Mouse (Mus musculus) mouse embryonic stem cell (cell line): ENCODE results near the gene Grsf1.

Experiments used
- in situ Hi-C, 2 experiments: fragments of 300-500 bp; cut with MboI; formaldehyde crosslinking; loops; 1 replicate in 1 of 2; 3 replicates in 1 of 2; pipeline ENCODE4 v1.14.3; 2019 to 2020; ENCODE audit warnings: low sequenced_read_pairs in 2 of 2, low pct_unique_long_range_greater_than_20kb in 1 of 2, mixed read lengths in 1 of 2; ENCODE audit not compliant: unreplicated experiment in 1 of 2

Grsf1 gene

DNA sequence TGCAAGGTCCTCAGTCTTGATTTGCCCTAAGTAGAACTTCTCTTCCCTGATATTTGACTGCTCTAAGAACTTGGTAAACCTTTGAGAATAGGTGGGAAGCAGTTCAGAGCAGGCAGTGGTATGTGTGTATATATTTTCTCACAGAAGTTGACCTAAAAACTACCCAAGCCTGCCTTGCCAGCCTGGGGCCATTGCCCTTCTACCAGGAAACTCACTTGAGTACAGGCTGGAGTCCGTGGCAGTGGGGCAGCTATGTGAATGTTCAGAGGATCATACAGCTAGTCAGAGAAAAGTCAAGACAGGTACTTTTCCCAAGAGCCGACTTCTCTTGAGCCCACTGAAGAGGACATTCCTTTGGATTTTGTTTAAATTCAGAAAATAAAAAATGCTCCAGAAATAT is 31.1 kb downstream of the Grsf1 start:
- in situ Hi-C loops, result no loop called here

DNA sequence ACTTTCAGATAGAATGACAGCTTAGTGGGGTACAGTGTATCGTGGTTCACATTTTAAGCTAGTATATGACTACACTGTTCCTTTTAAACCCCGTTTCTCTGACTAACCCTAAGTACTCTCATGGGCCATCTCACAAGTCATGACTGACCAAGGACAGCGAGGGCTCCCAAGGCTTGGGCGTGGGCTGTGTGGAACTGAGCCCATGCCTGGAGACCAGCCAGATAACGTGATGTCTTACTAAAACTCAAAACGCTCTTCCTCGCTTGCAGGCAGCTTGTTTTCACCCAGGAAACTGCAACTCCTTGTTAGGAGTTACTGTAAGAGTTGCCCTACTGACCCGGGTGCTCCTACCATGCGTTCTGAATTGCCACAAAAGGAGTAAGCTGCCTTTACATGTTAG is 32.5 kb downstream of the Grsf1 start:
- in situ Hi-C loops, result no loop called here

DNA sequence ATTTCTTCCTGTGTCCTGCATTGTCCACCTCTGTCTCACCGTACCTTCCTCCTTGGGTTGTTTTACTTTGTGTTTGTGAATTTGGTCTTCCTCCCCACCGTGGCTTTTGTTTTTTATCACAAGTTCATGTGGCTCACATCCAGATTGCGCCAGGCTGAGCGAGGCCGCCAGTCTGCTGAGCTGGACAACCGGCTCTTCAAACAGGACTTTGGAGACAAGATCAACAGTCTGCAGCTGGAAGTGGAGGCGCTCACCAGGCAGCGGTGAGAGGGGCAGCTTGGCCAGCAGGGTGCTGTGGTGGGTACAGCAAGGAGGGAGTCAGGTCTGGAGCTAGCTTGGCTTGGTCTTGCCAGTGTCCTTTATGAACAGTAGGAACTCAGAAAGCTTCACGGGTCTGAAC is 33.2 kb downstream of the Grsf1 start:
- in situ Hi-C loops, result no loop called here

DNA sequence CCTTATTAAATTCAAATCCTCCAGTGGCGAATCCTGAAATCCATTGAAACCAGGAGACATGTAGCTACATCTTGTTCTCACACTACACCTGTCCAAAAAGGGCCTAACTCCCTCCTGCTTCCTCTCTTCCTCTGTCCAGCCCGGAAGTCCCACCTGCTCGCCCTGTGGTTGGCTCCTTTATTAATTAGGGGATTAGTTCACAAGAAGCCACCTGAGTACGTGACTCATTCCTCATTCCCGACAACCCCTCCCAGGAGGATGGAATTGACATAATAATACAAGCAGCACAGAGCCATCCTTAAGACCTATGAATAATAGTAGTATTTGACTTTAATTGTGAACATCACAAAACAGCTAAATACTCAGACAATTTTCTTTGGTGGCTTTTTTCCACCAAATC is 41.9 kb downstream of the Grsf1 start:
- in situ Hi-C loops, result no loop called here

DNA sequence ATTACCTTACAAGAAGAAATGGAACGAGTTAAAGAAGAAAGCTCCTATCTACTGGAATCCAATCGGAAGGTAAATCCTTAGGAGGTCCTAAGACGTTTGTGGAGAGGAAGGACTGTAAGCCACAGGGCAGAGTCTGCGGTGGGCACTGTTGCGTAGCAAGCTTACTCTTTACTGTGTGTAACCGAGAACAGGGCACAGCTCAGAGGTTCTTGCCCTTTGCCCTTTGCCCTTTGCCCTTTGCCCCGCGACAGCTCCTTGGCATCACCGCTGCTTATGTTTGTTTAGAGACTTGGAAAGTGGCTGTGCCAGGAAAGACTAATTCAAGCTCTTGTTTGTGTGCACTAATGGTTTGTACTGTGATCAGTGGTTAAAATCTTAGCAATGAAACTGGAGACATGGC is 43.5 kb downstream of the Grsf1 start:
- in situ Hi-C loops, result no loop called here

DNA sequence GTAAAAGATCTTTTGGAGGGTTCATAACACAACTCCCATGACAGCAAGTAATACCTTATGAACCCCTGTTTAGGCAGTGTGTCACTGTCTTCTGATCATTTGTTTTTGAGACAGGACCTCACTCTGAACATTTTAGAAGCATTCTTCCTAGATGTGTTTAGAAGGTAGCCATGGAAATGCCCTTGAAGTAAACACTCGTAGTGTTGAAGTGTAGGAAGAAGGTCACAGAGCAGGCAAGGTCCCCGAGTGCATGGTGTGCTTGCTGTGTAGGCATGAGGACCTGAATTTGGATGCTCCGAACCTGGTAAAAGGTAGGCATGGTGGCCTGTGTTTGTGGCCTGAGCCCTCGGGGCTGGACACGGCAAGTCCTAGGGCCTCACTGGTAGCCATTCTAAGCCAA is 44.4 kb downstream of the Grsf1 start:
- in situ Hi-C loops, result no loop called here

DNA sequence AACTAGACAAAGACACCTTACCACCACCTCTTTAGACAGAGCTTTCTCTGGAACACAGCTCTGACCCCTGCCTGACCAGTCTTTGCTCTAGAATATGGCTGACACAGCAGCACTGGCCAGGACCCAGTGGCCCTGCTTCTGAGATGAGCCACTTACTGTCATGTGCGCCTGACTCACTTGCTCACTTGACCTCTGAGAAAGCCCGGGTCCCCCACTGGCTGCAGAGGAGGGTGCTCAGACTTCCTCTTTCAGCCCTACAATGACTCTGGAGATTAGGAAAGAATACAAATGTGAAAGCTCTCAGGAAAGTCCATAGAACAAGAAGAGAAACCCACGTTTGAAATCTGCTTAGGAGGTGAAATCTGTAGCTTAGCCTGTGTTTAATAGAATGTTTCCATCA is 45.1 kb downstream of the Grsf1 start:
- in situ Hi-C loops, result no loop called here

DNA sequence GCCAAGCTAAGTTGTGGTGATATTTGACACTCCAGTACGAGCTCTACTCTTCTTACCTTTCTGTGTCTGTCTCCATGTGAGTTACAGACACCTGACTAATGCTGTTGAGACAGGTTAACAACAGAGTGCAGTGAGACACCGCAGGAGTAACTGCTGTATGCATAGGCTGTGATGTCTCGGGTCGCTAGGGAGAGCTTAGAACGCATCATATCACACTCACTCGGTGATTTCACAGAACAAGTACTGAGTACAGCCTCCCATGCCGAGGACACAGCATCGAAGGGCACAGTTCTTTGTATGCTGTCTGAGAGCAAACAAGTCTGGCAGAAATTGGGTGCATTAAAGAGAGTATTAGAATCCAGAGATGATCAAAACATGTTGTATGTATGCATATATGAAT is 46.0 kb downstream of the Grsf1 start:
- in situ Hi-C loops, result no loop called here

DNA sequence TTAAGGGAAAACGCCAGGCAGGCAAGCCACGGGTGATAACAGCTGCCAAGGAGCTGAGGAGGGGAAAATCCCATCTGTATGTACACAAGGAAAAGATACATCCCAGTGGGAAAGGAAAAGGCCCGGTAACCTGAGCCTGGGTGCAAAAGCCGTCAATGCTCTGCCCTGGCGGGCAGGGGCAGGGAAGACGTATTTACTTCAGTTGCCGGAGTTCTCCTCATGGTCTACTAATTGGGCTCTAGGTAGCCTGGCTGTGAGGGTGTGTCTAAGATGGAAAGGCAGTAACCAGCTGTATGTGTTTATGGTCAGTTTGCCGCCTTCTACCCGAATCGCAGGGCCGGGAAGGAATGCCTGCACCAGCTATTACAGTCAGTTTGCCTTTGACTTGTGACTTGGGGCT is 46.8 kb downstream of the Grsf1 start:
- in situ Hi-C loops, result no loop called here

DNA sequence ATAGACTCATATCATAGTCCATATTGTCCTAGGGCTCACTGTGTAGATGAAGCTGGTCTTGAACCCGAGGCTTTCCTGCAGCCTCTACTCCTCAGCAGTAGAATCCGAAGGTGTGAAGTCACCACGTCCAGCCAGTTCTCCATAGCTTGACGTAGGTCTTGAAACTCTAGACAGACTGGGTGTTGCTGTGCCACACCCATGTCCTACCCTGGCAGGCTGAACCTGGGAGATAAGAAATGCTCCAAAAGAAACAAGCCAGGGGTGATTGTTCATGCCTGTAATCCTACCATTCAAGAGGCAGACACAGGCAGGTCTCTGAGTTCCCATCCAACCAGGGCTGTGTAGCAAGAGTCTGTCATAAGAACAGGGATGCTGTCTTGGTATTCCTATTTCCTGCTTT is 48.4 kb downstream of the Grsf1 start:
- in situ Hi-C loops, result no loop called here

DNA sequence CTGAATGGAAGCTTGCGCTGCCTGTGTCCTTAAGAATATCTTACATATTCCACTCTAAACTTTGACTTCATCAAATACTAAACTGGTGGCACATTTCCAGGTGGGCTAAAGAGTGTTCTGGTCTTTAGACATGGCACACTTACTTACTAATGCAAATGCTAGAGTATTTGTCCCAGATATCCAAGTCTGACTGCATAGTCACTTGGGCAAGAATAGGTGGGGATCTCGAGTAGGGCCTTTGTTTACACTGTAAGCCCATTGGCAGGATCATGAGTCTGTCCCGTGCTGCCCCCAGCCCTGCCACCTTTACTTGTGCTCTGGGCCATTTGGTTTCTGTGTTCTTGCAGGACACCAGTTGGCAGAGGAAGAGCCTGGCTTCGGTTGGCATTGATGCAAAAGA is 59.0 kb downstream of the Grsf1 start:
- in situ Hi-C loops, result no loop called here

DNA sequence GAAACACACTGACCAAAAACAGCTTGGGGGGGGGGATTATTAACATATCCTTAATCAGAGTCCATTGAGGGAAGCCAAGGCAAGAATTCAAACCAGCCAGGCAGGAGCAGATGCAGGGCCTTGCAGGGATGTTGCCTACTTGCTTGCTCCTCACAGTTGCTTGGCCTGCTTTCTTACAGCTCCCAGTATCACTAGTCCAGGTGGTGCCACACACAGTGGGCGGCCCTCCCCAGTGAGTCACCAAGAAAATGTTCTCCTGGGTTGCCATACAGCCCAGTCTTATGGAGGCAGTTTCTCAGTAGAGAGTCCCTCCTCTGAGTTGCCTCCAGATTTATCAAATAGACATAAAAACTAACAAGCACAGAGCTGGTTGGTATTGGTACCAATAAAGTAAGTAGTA is 61.8 kb downstream of the Grsf1 start:
- in situ Hi-C loops, result no loop called here
